Mouse (Mus musculus): ENCODE measurements around the gene Clec18a.

DNA sequence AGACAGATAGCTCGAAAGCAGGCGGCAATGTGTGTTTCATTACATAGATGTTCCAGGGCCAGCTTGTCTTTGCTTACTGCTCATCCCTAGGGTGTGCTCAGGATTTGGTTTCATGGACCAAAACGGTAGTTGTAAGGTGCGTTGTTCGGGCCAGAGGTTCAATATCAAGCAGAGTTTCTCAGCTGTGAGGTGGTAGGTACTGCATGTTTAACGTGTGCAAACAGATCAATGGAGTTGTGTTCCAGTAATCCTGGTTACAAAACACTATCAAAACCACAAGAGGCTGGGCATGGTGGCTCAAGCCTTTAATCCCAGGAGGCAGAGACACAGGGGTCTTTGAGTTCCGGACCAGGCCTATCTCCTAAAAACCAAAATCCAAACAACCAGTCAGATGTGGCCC lies 43.1 kb downstream of the Clec18a start:
- TF ChIP-seq CTCF (IDR thresholded peaks at IDR 0.05; ENCODE audit: borderline replicate concordance, extremely low read depth, insufficient read depth, insufficient read length) (no peak), POLR2A (IDR thresholded peaks at IDR 0.05; ENCODE audit: borderline replicate concordance, extremely low read depth, insufficient read depth, insufficient read length, poor library complexity, severe bottlenecking) (no peak)
